Mouse (Mus musculus): Measurements from ENCODE around the gene Zfp786. TPM values are rescaled to one million over a fixed set of nuclear protein-coding genes. Genes with fewer than 3 reads are reported as not detected.
A peak's percentile ranks its signal among the peaks of the same experiment; 100 is the strongest.
"Not testable (repeated sequence)": the region's sequence is repeated elsewhere in the genome, so short reads cannot be mapped to it uniquely, and the experiment has no call there.

The Zfp786 gene
- polyA plus RNA-seq, 1 experiment from 2014 or later, result 7.9 TPM

DNA sequence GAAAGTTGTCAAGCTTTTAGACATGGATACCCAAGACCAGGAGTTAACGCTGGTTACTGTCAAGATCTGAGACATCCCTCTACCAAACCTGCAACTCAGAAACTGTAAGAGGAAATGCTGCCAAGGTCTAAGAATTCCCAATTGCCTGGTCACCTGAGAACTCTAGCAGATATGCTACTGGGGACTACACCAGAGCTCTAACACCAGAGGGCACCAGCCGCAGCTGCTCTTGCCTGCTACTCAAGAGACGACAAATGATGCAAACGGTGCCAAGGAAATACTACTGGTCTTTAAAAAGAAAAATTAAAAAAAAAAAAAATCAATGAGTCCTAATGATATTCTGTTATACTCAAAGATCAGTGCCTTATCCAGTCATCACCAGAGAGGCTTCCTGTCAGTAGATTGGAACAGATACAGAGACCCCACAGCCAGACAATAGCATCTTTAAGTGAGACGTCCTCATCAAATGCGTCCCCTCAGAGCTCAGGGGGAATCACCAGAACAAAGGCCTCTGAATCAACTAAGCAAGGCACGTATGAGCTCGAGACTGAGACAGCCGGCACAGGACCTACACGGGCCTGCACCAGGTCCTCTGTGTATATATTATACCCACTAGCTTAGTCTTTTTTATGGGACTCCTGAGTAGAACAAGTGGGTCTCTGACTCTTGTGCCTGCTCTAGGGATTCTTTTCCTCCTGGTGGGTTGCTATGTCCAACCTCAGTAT is 36.4 kb downstream of the Zfp786 start:
- no peak overlapping the region for H3K27ac ChIP-seq
- peaks cover 50% of the 10 kb centered on the region for H3K36me3 ChIP-seq
- H3K9ac ChIP-seq, result no peak overlapping the region
- no peaks in the 10 kb centered on the region for H3K9me3 ChIP-seq
- no peak overlapping the region for H3K4me2 ChIP-seq (replicated peaks)
- WGBS, result 65% methylated on average over 10 of the region's 10 CpGs
- ATAC-seq (ENCODE audit: insufficient number of reproducible peaks, insufficient read depth, low FRiP score, low TSS enrichment), result no peak
- H3K4me3 ChIP-seq, result no peak overlapping the region
- no peaks in the 10 kb centered on the region for H3K4me1 ChIP-seq
- no peaks in the 10 kb centered on the region for H3K27me3 ChIP-seq

DNA sequence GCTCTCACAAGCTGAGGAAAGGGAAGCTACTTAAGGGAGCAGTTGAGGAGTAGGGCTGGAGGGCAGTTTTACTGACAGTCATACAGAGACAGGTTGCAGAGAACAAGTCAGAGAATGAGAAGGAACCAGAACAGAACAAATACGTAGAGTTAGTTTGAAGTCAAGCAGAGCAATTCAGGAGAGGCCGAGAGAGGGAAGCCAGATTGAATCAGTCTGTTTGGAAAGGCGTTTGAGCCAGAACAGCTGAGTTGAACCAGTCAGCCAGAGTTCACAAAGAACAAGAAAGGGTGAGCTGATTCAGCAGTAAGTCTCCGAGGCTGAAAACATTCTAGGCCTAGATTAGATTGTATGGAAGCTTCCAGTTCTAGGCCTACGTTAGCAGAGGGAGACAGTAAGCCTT is 37.4 kb downstream of the Zfp786 start:
- Histone ChIP-seq H3K4me2 (replicated peaks) (no peak overlapping the region), H3K4me3 (no peak overlapping the region), H3K4me1 (0 out of 2 replicates have a peak, but pooled peaks cover 4% of the 10 kb centered on the region), H3K36me3 (peaks cover 40% of the 10 kb centered on the region), H3K9me3 (no peaks in the 10 kb centered on the region), H3K27me3 (no peaks in the 10 kb centered on the region), H3K27ac (no peak overlapping the region), H3K9ac (no peak overlapping the region)
- ATAC-seq (ENCODE audit: insufficient number of reproducible peaks, insufficient read depth, low FRiP score, low TSS enrichment), result no peak
- 73% methylated on average over 5 of the region's 5 CpGs for WGBS

DNA sequence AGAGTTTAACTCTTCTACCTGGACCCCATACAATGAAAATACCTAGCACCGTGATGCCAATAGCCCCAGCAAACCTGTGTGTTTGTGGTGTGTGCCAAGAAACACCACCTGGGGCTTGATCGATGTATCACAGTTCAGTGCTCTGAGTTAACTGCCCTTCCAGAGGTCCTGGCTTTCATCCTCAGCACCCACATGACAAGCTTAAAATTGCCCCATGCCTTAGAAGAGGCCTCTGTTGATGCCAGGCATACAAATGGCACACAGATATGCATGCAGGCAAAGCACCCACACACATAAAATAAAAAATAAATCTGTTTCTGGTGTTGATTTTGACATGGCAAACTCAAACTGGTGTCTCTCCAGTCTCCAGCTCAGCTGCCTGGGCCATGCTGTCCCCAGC is 38.1 kb downstream of the Zfp786 start:
- H3K36me3 ChIP-seq, result peaks cover 33% of the 10 kb centered on the region
- no peaks in the 10 kb centered on the region for H3K27me3 ChIP-seq
- H3K9ac ChIP-seq, result no peak overlapping the region
- 0 out of 2 replicates have a peak, but pooled peaks cover 4% of the 10 kb centered on the region for H3K4me1 ChIP-seq
- H3K9me3 ChIP-seq, result no peaks in the 10 kb centered on the region
- ATAC-seq (ENCODE audit: insufficient number of reproducible peaks, insufficient read depth, low FRiP score, low TSS enrichment), result no peak
- no peak overlapping the region for H3K4me2 ChIP-seq (replicated peaks)
- WGBS, result 94% methylated on average over 2 of the region's 2 CpGs
- no peak overlapping the region for H3K27ac ChIP-seq
- no peak overlapping the region for H3K4me3 ChIP-seq

DNA sequence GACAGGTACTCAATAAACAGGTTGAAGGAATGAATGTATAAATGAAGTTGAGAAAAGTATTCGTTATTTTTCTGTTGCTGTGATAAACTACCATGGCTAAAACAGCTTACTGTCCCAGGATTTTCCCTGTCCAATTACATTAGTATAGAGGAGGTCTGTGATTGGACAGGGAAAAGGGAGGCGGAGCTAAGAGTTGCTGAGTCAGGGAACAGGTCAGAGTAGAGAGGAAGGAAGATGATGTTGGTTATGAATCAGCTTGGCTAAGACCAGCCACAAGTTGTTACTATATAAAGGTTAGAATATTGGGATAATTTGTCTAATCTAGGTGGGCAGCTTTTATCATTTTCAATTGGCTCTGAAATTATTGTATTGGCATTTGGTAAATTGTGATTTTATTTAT is 39.9 kb downstream of the Zfp786 start:
- H3K9me3 ChIP-seq, result no peaks in the 10 kb centered on the region
- no peak overlapping the region for H3K27ac ChIP-seq
- H3K4me2 ChIP-seq (replicated peaks), result no peak overlapping the region
- H3K9ac ChIP-seq, result no peak overlapping the region
- H3K4me1 ChIP-seq, result 0 out of 2 replicates have a peak, but pooled peaks cover 4% of the 10 kb centered on the region
- 57% methylated on average over 2 of the region's 2 CpGs for WGBS
- ATAC-seq (ENCODE audit: insufficient number of reproducible peaks, insufficient read depth, low FRiP score, low TSS enrichment), result no peak
- peaks cover 17% of the 10 kb centered on the region for H3K36me3 ChIP-seq
- H3K27me3 ChIP-seq, result no peaks in the 10 kb centered on the region
- no peak overlapping the region for H3K4me3 ChIP-seq

DNA sequence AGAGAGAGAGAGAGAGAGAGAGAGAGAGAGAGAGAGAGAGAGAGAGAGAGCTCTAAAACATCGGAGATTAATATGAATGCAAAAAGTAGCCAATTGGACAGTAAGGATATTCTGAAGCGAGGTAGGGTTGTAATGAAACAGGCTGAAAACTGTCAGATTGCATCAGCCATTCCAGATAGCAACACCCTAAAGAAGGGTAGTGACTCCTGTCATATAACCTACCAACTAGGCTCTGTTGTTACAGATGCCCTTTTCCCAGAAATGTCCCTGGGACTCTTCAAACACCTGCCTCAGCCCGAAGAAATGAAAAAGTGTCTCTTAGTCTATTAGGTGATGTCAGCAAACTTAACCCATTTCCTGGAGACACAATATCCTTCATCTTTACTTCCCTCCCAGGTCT is 41.8 kb downstream of the Zfp786 start:
- WGBS, result 33% methylated on average over 3 of the region's 3 CpGs
- no peak for ATAC-seq (ENCODE audit: insufficient number of reproducible peaks, insufficient read depth, low FRiP score, low TSS enrichment)
- Histone ChIP-seq H3K27me3 (no peaks in the 10 kb centered on the region), H3K36me3 (peaks cover 3% of the 10 kb centered on the region; the same call in 1 of the 2 replicates), H3K4me3 (peak overlapping the region; percentile 44), H3K9ac (peak overlapping the region; percentile 70), H3K4me2 (replicated peaks) (peak overlapping the region; percentile 51), H3K4me1 (0 out of 2 replicates have a peak, but pooled peaks cover 4% of the 10 kb centered on the region), H3K9me3 (no peaks in the 10 kb centered on the region), H3K27ac (peak overlapping the region; percentile 92)

DNA sequence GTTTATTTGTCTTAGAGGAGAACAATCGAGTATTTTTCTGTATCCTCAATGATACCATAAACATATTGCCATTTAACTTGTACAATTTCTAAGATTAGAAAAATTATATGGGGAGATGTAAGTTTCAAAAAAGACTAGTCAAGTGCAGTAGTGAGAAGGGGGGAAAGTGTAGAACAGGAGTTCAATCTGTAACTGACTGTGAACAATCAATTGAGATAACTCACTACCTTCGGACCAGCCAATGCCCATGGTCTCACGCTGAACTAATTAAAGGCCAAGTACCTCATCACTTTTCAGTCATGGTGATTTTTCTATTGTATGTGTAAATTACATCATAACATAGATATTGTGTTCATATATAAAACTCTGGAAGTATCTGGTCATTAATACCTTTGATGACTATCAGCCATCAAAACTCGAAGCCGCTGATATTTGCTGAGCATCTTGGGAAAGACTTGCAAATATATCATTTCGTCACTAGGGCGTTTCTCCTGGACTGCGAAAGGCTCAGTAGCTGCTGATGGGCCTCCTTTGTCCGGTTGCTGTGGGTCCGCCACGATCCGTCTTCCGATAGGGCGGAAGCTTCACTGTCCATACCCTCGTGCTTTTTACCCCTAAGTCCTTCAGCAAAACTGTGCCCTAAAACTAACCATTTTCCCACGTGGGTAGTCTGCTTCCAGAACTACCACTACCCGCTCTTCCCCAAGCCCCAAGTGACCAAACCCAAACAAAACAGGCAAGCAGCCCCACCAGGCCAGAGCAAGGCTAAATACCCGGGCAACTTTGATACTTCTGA is 42.5 kb downstream of the Zfp786 start:
- Histone ChIP-seq H3K27ac (peak overlapping the region; percentile 92), H3K9me3 (no peaks in the 10 kb centered on the region), H3K9ac (peak overlapping the region; percentile 70), H3K36me3 (peaks cover 3% of the 10 kb centered on the region; the same call in 1 of the 2 replicates), H3K4me2 (replicated peaks) (peak overlapping the region; percentile 51), H3K27me3 (no peaks in the 10 kb centered on the region), H3K4me3 (peak overlapping the region; percentile 44), H3K4me1 (0 out of 2 replicates have a peak, but pooled peaks cover 4% of the 10 kb centered on the region)
- WGBS, result under 1% methylated on average over 18 of the region's 18 CpGs
- peak; percentile 92 for ATAC-seq (ENCODE audit: insufficient number of reproducible peaks, insufficient read depth, low FRiP score, low TSS enrichment)

DNA sequence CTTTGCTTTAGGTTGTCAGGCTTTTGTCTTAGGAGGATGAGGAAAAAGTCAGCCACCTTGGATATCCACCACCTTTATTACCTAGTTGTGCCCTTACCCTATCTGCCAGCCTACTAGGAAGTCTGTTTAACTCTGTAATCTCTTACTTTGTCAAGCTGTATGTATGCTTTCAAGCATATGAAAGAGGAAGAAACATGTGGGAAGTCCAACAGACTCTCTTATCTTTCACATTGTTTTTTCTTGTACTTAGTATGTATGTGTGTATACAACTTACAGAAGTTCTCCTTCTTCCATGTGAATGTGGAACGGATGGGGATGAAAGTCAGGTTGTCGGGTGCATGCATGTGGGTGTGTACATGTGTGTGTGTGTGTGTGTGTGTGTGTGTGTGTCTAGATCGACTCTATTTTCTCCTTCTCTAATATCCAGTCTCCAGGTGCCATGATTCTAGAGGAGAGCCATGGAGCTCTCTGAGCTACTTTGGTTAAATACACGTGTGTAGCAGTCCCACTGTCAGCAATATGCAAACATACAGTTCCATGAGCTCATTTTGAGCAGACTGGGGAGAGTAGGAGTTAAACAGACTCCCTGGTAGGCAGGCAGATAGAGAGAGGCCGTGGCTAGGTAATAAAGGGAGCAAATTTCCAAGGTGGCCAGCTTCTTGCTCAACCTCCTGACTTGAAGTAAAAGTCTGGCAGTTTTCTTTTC is 45.8 kb downstream of the Zfp786 start:
- no peaks in the 10 kb centered on the region for H3K36me3 ChIP-seq
- ATAC-seq (ENCODE audit: insufficient number of reproducible peaks, insufficient read depth, low FRiP score, low TSS enrichment), result no peak
- no peak overlapping the region for H3K4me2 ChIP-seq (replicated peaks)
- no peaks in the 10 kb centered on the region for H3K27me3 ChIP-seq
- H3K9ac ChIP-seq, result no peak overlapping the region
- WGBS, result 72% methylated on average over 5 of the region's 5 CpGs
- H3K27ac ChIP-seq, result no peak overlapping the region
- H3K4me1 ChIP-seq, result 0 out of 2 replicates have a peak, but pooled peaks cover 7% of the 10 kb centered on the region
- no peak overlapping the region for H3K4me3 ChIP-seq
- no peaks in the 10 kb centered on the region for H3K9me3 ChIP-seq

DNA sequence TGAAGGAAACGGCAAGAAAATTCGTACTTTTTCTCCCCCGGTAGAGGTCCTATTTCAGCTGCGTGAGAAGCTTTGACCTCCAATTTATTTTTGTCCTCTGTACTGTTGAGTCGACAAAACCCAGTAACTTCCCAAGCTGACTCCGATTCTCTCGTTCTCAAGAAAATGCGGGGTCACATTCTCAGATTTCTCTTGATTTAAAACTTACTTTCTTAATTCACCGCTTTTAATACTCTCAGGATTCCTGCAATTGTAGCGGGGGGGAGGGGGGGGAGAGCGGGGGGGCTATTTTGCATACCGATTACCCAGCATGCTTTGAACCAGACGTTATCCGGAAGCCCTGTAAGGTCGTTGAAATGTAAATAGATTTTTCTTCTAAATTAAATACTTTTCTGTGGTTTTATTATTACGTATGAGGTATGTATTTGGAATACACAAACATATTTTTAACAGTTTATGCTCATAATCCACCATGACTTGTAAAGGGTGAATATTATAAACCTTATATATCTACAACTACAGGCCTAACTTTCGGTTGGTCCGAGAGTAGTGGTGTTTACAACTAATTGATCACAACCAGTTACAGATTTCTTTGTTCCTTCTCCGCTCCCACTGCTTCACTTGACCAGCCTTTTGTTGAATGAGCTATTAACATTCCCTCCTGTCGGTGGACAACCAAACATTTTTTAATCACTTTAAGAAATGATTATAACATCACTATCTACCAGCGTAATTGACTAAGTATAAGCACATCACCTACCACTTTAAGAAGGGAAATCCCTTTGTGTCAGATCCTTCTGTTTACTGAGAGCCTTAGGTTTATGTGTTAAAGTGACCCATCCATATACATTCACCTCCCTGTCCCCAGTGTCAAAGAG is 49.3 kb downstream of the Zfp786 start:
- Histone ChIP-seq H3K9ac (peak overlapping the region; percentile 40), H3K4me1 (0 out of 2 replicates have a peak, but pooled peaks cover 3% of the 10 kb centered on the region), H3K27me3 (no peaks in the 10 kb centered on the region), H3K36me3 (no peaks in the 10 kb centered on the region), H3K4me2 (replicated peaks) (peak overlapping the region; percentile 44), H3K4me3 (peak overlapping the region; percentile 48), H3K27ac (peak overlapping the region; percentile 57; the same call in 1 of the 2 replicates), H3K9me3 (no peaks in the 10 kb centered on the region)
- under 1% methylated on average over 21 of the region's 21 CpGs for WGBS
- ATAC-seq (ENCODE audit: insufficient number of reproducible peaks, insufficient read depth, low FRiP score, low TSS enrichment), result no peak

DNA sequence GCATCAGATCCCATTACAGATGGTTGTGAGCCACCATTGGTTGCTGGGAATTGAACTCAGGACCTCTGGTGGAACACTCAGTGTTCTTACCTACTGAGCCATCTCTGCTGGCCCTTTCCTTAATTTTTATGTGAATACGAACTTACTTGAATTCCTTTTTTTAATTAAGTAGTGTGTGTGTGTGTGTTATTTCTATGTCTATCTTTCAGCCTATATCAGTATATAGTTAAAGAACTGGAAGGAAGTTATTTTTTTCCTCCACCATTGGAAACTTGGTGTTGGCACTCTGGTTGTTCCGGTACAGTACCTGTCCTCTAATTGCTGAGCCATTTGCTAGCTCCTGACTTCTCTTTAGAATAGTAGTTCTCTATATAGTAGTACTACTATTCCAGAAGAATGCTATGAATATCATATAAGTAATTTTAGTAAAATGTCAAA is 50.1 kb downstream of the Zfp786 start:
- H3K27ac ChIP-seq, result no peak overlapping the region
- no peak for ATAC-seq (ENCODE audit: insufficient number of reproducible peaks, insufficient read depth, low FRiP score, low TSS enrichment)

DNA sequence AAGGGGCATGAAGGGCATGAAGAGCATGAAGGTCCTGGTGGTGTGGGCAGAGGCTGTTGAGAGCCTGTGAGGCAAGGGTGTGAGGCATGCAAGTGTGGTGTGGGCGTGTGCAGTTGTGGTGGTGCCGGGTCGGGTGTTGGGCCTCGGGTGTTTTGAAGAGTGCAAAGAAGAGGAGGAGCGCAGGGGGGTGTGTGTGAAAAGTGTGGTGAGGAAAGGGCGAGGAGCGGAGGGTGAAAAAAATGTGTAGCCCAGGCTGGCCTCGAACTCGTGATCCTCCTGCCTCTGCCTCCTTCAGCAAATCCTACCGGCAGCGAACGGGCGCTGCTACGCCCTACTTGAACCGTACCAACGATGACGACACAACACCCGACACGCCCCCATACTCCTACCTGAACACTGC is 58.9 kb downstream of the Zfp786 start:
- not testable (repeated sequence) for H3K9me3 ChIP-seq; H3K9ac ChIP-seq; ATAC-seq (ENCODE audit: insufficient number of reproducible peaks, insufficient read depth, low FRiP score, low TSS enrichment); H3K4me3 ChIP-seq; H3K36me3 ChIP-seq; H3K4me1 ChIP-seq; H3K27me3 ChIP-seq; H3K27ac ChIP-seq
- WGBS, result 48% methylated on average over 9 of the region's 19 CpGs
- 0 out of 2 replicates have a peak overlapping the region, but pooled peaks have one; percentile 21 for H3K4me2 ChIP-seq (replicated peaks)

More for the DNA sequence above, 50.1 kb downstream of the Zfp786 start:
- peak overlapping the region; percentile 48 for H3K4me3 ChIP-seq
- no peaks in the 10 kb centered on the region for H3K27me3 ChIP-seq
- 0 out of 2 replicates have a peak, but pooled peaks cover 3% of the 10 kb centered on the region for H3K4me1 ChIP-seq
- H3K36me3 ChIP-seq, result no peaks in the 10 kb centered on the region
- H3K9me3 ChIP-seq, result no peaks in the 10 kb centered on the region
- peak overlapping the region; percentile 44 for H3K4me2 ChIP-seq (replicated peaks)
- 14% methylated on average over 2 of the region's 2 CpGs for WGBS
- no peak overlapping the region for H3K9ac ChIP-seq

DNA sequence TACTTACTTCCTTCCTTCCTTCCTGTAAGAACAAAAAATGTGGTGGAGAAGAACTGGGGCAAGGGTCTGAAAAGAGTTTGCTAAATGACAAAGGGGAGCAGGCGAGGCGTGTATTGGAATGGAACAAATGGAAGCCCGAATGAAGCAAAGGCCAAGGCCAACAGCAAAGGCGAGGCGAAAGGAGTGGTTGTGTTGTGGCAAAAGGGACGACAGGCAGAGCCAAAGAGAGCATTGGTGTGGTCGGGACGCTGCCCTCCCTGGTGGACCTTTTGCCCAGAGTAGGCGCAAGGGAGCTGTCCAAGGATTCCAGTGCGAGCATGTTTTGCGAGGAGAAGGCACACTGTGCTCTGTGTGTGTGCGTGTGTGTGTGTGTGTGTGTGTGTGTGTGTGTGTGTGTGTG is 59.6 kb downstream of the Zfp786 start:
- WGBS, result 85% methylated on average over 12 of the region's 12 CpGs
- not testable (repeated sequence) for H3K27ac ChIP-seq; H3K27me3 ChIP-seq; H3K4me2 ChIP-seq (replicated peaks); H3K4me1 ChIP-seq; H3K36me3 ChIP-seq; H3K9me3 ChIP-seq; H3K9ac ChIP-seq; H3K4me3 ChIP-seq; ATAC-seq (ENCODE audit: insufficient number of reproducible peaks, insufficient read depth, low FRiP score, low TSS enrichment)
